Mouse (Mus musculus): ENCODE results near the gene Akap3. TPM values are rescaled to one million over a fixed set of nuclear protein-coding genes. Genes with fewer than 3 reads are reported as not detected.

Akap3 gene
- polyA plus RNA-seq (2016; fragmentation: Nextera tagmentation; extraction: Ambion mirVana), result 0.06 and 0.16 TPM in 2 replicates

- Histone ChIP-seq H3K9ac (replicated peaks) (no peak within 1 kb of the TSS), H3K4me2 (replicated peaks) (no peak within 1 kb of the TSS), H3K36me3 (no peaks in the 10 kb centered on the region), H3K9me3 (no peaks in the 10 kb centered on the region), H3K27me3 (peaks cover 5% of the 10 kb centered on the region; the same call in 1 of the 2 replicates), H3K4me3 (no peak within 1 kb of the TSS), H3K4me1 (peaks cover 10% of the 10 kb centered on the region), H3K27ac (replicated peaks) (no peak within 1 kb of the TSS)
- no peak for ATAC-seq (ENCODE audit: low FRiP score, low read depth)
These were observed at the start of gene Akap3 for GRCm38 (mm10) chr6:126852881-126853280. TSS of gene Akap3 (plus strand) at chr6:126853098.

- no peak overlapping the region for H3K27ac ChIP-seq (replicated peaks)
- H3K4me3 ChIP-seq, result no peak overlapping the region
- H3K36me3 ChIP-seq, result no peaks in the 10 kb centered on the region
- no peak overlapping the region for H3K9ac ChIP-seq (replicated peaks)
- no peaks in the 10 kb centered on the region for H3K27me3 ChIP-seq
- no peak for ATAC-seq (ENCODE audit: low FRiP score, low read depth)
- 88% methylated on average over 3 of the region's 3 CpGs for whole genome bisulfite sequencing
- no peak overlapping the region for H3K4me2 ChIP-seq (replicated peaks)
- 0 out of 2 replicates have a peak, but pooled peaks cover 2% of the 10 kb centered on the region for H3K4me1 ChIP-seq
- no peaks in the 10 kb centered on the region for H3K9me3 ChIP-seq
These were observed 46.1 kb upstream of the Akap3 start for GRCm38 (mm10) chr6:126806783-126807182.

GRCm38 (mm10) chr6:126808134-126808533 lies 44.8 kb upstream of the Akap3 start:
- Histone ChIP-seq H3K27me3 (no peaks in the 10 kb centered on the region), H3K4me3 (no peak overlapping the region), H3K36me3 (no peaks in the 10 kb centered on the region), H3K9me3 (no peaks in the 10 kb centered on the region), H3K4me2 (replicated peaks) (no peak overlapping the region), H3K9ac (replicated peaks) (no peak overlapping the region), H3K27ac (replicated peaks) (no peak overlapping the region), H3K4me1 (no peaks in the 10 kb centered on the region)
- ATAC-seq (ENCODE audit: low FRiP score, low read depth), result no peak
- 74% methylated on average over 4 of the region's 4 CpGs for WGBS

DNA sequence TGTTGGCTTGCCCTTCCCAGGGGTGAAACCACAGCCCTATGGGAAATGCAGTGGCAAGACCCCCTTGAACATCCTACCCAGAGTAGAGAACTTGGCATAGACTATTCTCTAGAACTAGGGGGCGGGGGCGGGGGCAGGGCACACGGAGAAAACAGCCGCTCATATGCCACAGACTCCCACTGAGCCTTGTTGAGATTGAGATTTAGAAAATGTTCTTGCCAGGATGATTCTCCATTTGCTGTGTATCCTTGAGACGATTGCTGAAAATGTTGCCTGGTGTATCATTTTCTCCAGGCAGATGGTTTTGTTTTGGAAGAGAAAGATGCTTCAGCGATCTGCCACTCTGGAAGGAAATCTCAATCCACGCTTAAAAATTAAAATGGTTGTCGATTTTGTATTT lies 44.3 kb upstream of the Akap3 start:
- Histone ChIP-seq H3K4me1 (no peaks in the 10 kb centered on the region), H3K36me3 (no peaks in the 10 kb centered on the region), H3K9ac (replicated peaks) (no peak overlapping the region), H3K27me3 (no peaks in the 10 kb centered on the region), H3K9me3 (no peaks in the 10 kb centered on the region), H3K27ac (replicated peaks) (no peak overlapping the region), H3K4me2 (replicated peaks) (no peak overlapping the region), H3K4me3 (no peak overlapping the region)
- no peak for ATAC-seq (ENCODE audit: low FRiP score, low read depth)
- WGBS, result 86% methylated on average over 8 of the region's 8 CpGs

- H3K4me2 ChIP-seq (replicated peaks), result no peak overlapping the region
- H3K36me3 ChIP-seq, result no peaks in the 10 kb centered on the region
- ATAC-seq (ENCODE audit: low FRiP score, low read depth), result no peak
- no peaks in the 10 kb centered on the region for H3K27me3 ChIP-seq
- H3K27ac ChIP-seq (replicated peaks), result no peak overlapping the region
- H3K9ac ChIP-seq (replicated peaks), result no peak overlapping the region
- H3K4me1 ChIP-seq, result peaks cover 6% of the 10 kb centered on the region
- H3K4me3 ChIP-seq, result no peak overlapping the region
- WGBS, result 86% methylated on average over 4 of the region's 4 CpGs
- H3K9me3 ChIP-seq, result no peaks in the 10 kb centered on the region
These were observed 41.4 kb upstream of the Akap3 start for GRCm38 (mm10) chr6:126811481-126811880.

DNA sequence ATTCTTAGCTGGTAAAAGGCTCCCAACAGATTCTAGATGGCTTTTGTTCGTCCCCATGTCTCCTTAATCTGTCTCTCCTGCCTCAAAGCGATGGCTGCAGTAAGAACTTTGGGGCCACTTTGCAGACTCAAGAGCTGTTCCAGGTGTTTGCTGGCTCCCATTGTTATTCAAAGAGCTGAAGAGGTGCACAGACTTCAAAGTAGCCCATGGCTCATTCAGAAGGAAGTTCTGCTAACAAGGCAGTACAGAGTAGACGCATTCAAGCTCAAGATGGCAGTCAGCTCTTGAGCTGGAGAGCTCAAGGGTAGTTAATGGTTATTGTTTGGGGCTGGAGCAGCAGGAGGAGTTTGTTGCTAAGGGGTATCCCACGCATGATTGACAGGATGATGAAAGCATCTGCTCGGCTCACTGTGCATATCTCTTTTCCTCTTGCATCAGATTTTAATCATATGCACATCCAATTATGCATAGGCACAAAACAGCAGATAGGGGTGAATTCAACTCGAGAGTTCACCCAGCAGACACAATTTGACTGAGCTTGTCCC lies 37.6 kb upstream of the Akap3 start:
- WGBS, result 59% methylated on average over 6 of the region's 6 CpGs
- Histone ChIP-seq H3K36me3 (peaks cover 17% of the 10 kb centered on the region), H3K4me2 (replicated peaks) (no peak overlapping the region), H3K4me3 (no peak overlapping the region), H3K9me3 (no peaks in the 10 kb centered on the region), H3K4me1 (peaks cover 6% of the 10 kb centered on the region), H3K27ac (replicated peaks) (no peak overlapping the region), H3K27me3 (no peaks in the 10 kb centered on the region), H3K9ac (replicated peaks) (no peak overlapping the region)
- no peak for ATAC-seq (ENCODE audit: low FRiP score, low read depth)

DNA sequence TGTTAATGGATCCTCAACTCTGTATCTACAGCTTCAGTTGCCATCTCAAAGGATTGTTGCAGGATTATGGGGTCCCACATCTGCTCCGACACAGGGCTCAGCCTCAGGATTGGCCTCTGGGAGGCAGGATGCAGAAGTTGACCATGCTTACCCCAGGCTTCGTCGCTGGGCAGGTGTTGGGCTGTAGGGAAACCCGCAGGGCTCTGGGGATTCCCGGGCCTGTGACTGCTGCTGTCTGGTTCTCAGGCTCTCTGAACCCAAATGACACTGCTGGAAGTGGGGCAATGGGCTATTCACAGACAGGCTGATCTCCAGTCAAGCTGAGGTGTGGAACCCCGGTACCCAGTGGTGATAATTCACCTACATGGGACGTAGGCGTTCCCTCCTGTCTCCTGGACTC lies 36.6 kb upstream of the Akap3 start:
- H3K36me3 ChIP-seq, result peaks cover 27% of the 10 kb centered on the region
- no peak for ATAC-seq (ENCODE audit: low FRiP score, low read depth)
- H3K4me3 ChIP-seq, result no peak overlapping the region
- H3K4me1 ChIP-seq, result peaks cover 6% of the 10 kb centered on the region
- no peak overlapping the region for H3K4me2 ChIP-seq (replicated peaks)
- WGBS, result 88% methylated on average over 8 of the region's 8 CpGs
- H3K9me3 ChIP-seq, result no peaks in the 10 kb centered on the region
- H3K27ac ChIP-seq (replicated peaks), result no peak overlapping the region
- no peak overlapping the region for H3K9ac ChIP-seq (replicated peaks)
- H3K27me3 ChIP-seq, result no peaks in the 10 kb centered on the region

DNA sequence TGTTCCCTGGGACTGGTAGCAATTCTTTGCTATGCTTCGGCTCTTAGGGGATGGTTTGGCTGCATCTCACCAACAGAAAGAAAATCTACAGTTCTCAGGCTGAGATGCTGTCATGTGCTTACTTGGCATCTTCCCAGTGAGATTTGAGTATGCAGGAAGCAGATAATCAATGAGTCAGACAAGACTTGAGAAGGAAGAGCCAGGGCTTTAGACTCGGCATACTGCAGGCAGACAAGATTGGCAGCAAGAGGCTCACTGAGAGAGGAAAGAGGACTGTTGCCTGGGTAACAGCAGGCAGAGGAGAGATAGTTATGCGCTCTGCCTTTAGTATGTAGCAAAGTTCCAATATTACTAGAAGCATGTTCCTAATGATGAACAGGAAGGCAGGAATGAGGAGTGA lies 29.8 kb upstream of the Akap3 start:
- Histone ChIP-seq H3K27ac (replicated peaks) (no peak overlapping the region), H3K4me3 (no peak overlapping the region), H3K4me1 (no peaks in the 10 kb centered on the region), H3K4me2 (replicated peaks) (no peak overlapping the region), H3K36me3 (peaks cover 92% of the 10 kb centered on the region), H3K9me3 (no peaks in the 10 kb centered on the region), H3K9ac (replicated peaks) (no peak overlapping the region), H3K27me3 (no peaks in the 10 kb centered on the region)
- ATAC-seq (ENCODE audit: low FRiP score, low read depth), result no peak
- WGBS, result 92% methylated on average over 3 of the region's 3 CpGs

- Histone ChIP-seq H3K4me2 (replicated peaks) (no peak overlapping the region), H3K27me3 (no peaks in the 10 kb centered on the region), H3K9ac (replicated peaks) (no peak overlapping the region), H3K4me3 (no peak overlapping the region), H3K27ac (replicated peaks) (no peak overlapping the region), H3K9me3 (no peaks in the 10 kb centered on the region), H3K36me3 (peaks cover 94% of the 10 kb centered on the region), H3K4me1 (no peaks in the 10 kb centered on the region)
- no peak for ATAC-seq (ENCODE audit: low FRiP score, low read depth)
- 89% methylated on average over 8 of the region's 8 CpGs for WGBS
These were observed 16.3 kb upstream of the Akap3 start for GRCm38 (mm10) chr6:126836628-126837027.

DNA sequence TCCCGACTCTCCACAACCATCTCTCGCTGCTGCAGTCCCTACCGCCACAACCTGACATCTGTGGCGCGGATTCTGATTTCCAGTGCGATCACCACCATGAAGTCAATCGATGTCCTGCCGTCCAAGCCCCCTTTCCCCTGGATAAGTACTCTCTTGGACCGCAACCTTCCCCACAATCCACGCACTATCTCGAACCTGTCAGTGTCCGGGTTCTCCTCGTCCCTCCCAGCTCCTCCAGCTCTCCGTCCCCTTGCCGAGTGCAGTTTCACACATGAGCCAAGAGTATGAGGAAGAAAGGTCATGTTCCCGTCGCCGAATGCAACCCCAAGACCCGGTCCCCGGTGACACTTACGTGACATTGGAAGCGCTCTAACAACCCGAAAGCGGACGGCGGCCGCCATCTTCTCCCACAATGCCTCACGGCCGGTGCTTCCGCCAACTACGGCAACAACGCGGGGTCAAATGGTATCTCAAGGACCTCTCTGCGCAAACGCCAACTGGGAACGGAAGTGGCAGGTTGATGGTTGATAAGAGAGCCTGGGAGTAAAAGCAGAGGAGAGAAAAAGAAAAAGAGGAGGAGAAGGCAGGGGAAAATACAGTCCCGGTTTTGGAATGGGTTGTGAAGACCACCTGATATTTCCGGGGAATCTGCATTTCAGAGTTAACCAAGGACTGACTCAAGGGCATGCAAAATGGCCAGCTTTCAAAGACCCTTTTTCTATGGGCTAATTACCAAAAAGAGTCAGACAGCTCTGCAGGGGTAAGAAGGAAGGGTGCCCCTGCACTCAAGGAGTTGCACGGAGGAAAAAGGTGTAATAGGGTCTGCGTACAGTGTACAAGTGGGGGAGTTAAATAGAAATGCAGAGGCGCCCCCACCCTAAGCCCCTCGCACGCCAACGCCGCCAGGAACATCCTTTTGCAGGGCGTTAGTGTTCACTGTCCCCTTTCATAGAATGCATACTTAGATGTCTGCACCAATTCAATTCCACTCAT lies 3.9 kb upstream of the Akap3 start, which contains the start of gene Ndufa9:
TSS of gene Ndufa9 (minus strand) at position 425 of the 993 bp plus-strand sequence.
- Histone ChIP-seq H3K9me3 (no peaks in the 10 kb centered on the region), H3K27ac (replicated peaks) (peak within 1 kb of the TSS; percentile 58), H3K9ac (replicated peaks) (peak within 1 kb of the TSS; percentile 77), H3K36me3 (peaks cover 6% of the 10 kb centered on the region), H3K27me3 (peaks cover 5% of the 10 kb centered on the region; the same call in 1 of the 2 replicates), H3K4me1 (peaks cover 16% of the 10 kb centered on the region), H3K4me3 (peak within 1 kb of the TSS; percentile 80), H3K4me2 (replicated peaks) (peak within 1 kb of the TSS; percentile 84)
- peak; percentile 89 for ATAC-seq (ENCODE audit: low FRiP score, low read depth)
- 5% methylated on average over 46 of the region's 46 CpGs for WGBS

GRCm38 (mm10) chr6:126877118-126877517 lies 24.2 kb downstream of the Akap3 start:
- Histone ChIP-seq H3K4me1 (no peaks in the 10 kb centered on the region), H3K27me3 (no peaks in the 10 kb centered on the region), H3K27ac (replicated peaks) (no peak overlapping the region), H3K4me2 (replicated peaks) (no peak overlapping the region), H3K9me3 (no peaks in the 10 kb centered on the region), H3K36me3 (no peaks in the 10 kb centered on the region), H3K4me3 (no peak overlapping the region), H3K9ac (replicated peaks) (no peak overlapping the region)
- no peak for ATAC-seq (ENCODE audit: low FRiP score, low read depth)
- 85% methylated on average over 8 of the region's 8 CpGs for WGBS

DNA sequence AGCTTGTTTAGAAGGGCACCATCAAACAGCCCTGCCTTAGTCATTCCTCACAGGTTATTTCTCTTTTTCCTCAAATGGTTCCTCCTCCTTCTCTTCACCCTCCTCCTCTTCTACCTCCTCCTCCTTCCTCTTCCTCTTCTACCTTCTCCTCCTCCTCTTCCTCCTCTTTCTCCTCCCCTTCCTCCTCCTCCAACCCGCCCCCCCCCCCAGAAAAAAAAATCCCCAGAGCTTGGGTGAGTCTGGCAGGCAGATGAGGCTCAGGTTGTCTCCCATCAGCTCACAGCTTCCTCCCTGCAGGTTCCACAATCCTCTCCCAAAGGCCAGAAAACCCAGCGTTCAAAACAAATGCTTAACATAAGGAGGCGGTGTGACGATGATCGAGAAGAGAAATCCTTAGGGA lies 54.5 kb downstream of the Akap3 start:
- Histone ChIP-seq H3K27ac (replicated peaks) (no peak overlapping the region), H3K36me3 (no peaks in the 10 kb centered on the region), H3K4me2 (replicated peaks) (no peak overlapping the region), H3K4me1 (no peaks in the 10 kb centered on the region), H3K4me3 (no peak overlapping the region), H3K9me3 (no peaks in the 10 kb centered on the region), H3K9ac (replicated peaks) (no peak overlapping the region), H3K27me3 (no peaks in the 10 kb centered on the region)
- 81% methylated on average over 4 of the region's 5 CpGs for WGBS
- no peak for ATAC-seq (ENCODE audit: low FRiP score, low read depth)
